Mouse (Mus musculus): ENCODE data around the gene Ptges2.

DNA sequence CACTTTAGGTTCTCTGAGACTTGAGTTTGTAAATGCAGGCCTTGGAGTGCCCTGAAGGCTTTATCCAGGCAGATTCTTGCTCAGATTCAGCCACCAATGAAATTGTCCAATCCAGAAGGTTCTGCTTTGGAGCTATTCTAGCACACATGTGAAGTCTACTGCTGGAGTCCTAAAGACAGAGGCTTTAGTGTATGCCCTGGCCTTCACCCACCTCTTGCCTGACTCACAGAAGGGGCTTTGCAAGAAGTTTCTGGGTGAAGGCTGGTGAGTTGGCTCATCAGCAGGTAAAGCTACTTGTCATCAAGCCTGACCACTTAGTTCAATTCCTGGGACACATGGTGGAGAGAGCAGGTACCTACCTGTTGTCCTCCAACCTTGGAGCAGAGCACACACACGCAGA is 30.4 kb downstream of the Ptges2 start:
- no peak for TF ChIP-seq CTCF (conservative IDR thresholded peaks at IDR 0.05; ENCODE audit: low read length)
- TF ChIP-seq POU5F1 (IDR thresholded peaks at IDR 0.05; ENCODE audit: borderline replicate concordance, low read length), result no peak
- no peak for TF ChIP-seq NANOG (IDR thresholded peaks at IDR 0.05; ENCODE audit: borderline replicate concordance, low read length)

Measured in E14TG2a.4 (cell line).